Mouse (Mus musculus) MEL (cell line): ENCODE measurements around the gene Fzd7. TPM values are rescaled to one million over a fixed set of nuclear protein-coding genes. Genes with fewer than 3 reads are reported as not detected.

Source experiments
- DNase-seq: peaks from one replicate; pipeline ENCODE4 v3.0.0; 2011; ENCODE audit warnings: low read depth, low spot score
- H3K27ac ChIP-seq: 2 replicates; pipeline ENCODE4 v1.5.1; 2012; ENCODE audit warnings: low read depth, mild to moderate bottlenecking, control low read depth, low read length, moderate library complexity; ENCODE audit not compliant: control insufficient read depth
- H3K27me3 ChIP-seq, 2 experiments: fragments of 150-350 bp in 1 of 2; sonication (generic) in 1 of 2; 2 replicates each; pipeline ENCODE4 v1.6.1; 2012; ENCODE audit warnings: low read length in 2 of 2, mild to moderate bottlenecking in 2 of 2, improper control_type of control experiment in 1 of 2, moderate library complexity in 1 of 2; ENCODE audit not compliant: insufficient read depth in 2 of 2, control insufficient read depth in 1 of 2
- H3K36me3 ChIP-seq, 2 experiments: 2 replicates each; pipeline ENCODE4 v1.6.1; 2012 to 2014; ENCODE audit warnings: low read length in 2 of 2, improper control_type of control experiment in 1 of 2, inconsistent platforms in 1 of 2, mild to moderate bottlenecking in 1 of 2; ENCODE audit not compliant: insufficient read depth in 2 of 2, control insufficient read depth in 1 of 2
- H3K4me1 ChIP-seq, 2 experiments: fragments of 150-350 bp in 1 of 2; sonication (generic) in 1 of 2; 2 replicates each; pipeline ENCODE4 v1.6.1; 2012; ENCODE audit warnings: low read length in 2 of 2, improper control_type of control experiment in 1 of 2, mild to moderate bottlenecking in 1 of 2; ENCODE audit not compliant: insufficient read depth in 2 of 2, control insufficient read depth in 1 of 2
- H3K4me3 ChIP-seq, 2 experiments: fragments of 150-350 bp in 1 of 2; sonication (generic) in 1 of 2; 2 replicates each; pipeline ENCODE4 v1.5.1; 2012; ENCODE audit warnings: low read depth in 2 of 2, low read length in 2 of 2, mild to moderate bottlenecking in 2 of 2, moderate library complexity in 2 of 2, control low read depth in 1 of 2, improper control_type of control experiment in 1 of 2; ENCODE audit not compliant: control insufficient read depth in 1 of 2, insufficient read depth in 1 of 2
- H3K79me2 ChIP-seq: 2 replicates; pipeline ENCODE4 v1.6.1; 2012; ENCODE audit warnings: mild to moderate bottlenecking, low read length, moderate library complexity; ENCODE audit not compliant: control insufficient read depth, poor library complexity, insufficient read depth
- H3K9ac ChIP-seq: 2 replicates; pipeline ENCODE4 v1.6.1; 2012; ENCODE audit warnings: low read depth, mild to moderate bottlenecking, control low read depth, low read length, moderate library complexity; ENCODE audit not compliant: control insufficient read depth, poor library complexity, severe bottlenecking
- H3K9me3 ChIP-seq: fragments of 150-350 bp; sonication (generic); replicated peaks from 2 replicates; pipeline ENCODE4 v1.6.1; 2012; ENCODE audit warnings: mild to moderate bottlenecking, low read length, improper control_type of control experiment, moderate library complexity; ENCODE audit not compliant: insufficient read depth
- CHD1 ChIP-seq: IDR thresholded peaks from 2 replicates; pipeline ENCODE4 v1.6.1; 2012; ENCODE audit warnings: low read depth, mild to moderate bottlenecking, inconsistent platforms, low read length, improper control_type of control experiment
- CTCF ChIP-seq, 3 experiments: IDR thresholded peaks in 2 of 3; conservative IDR thresholded peaks in 1 of 3; 2 replicates each; pipeline ENCODE4 v1.5.1; 2011 to 2012; ENCODE audit warnings: low read length in 3 of 3, low read depth in 2 of 3, mild to moderate bottlenecking in 2 of 3, improper control_type of control experiment in 1 of 3, inconsistent platforms in 1 of 3, mixed read lengths in 1 of 3, moderate library complexity in 1 of 3; ENCODE audit not compliant: control insufficient read depth in 1 of 3, insufficient read depth in 1 of 3, poor library complexity in 1 of 3, severe bottlenecking in 1 of 3
- ELF1 ChIP-seq: IDR thresholded peaks from 2 replicates; pipeline ENCODE4 v1.6.1; 2014; ENCODE audit warnings: low read depth, mild to moderate bottlenecking, inconsistent platforms, low read length, improper control_type of control experiment, moderate library complexity
- ETS1 ChIP-seq: IDR thresholded peaks from 2 replicates; pipeline ENCODE4 v1.6.1; 2012; ENCODE audit warnings: low read depth, mild to moderate bottlenecking, inconsistent platforms, low read length, improper control_type of control experiment, moderate library complexity
- GABPA ChIP-seq: IDR thresholded peaks from 2 replicates; pipeline ENCODE4 v1.6.1; 2012; ENCODE audit warnings: low read depth, mild to moderate bottlenecking, inconsistent platforms, low read length, improper control_type of control experiment, moderate library complexity
- HCFC1 ChIP-seq: IDR thresholded peaks from 2 replicates; pipeline ENCODE4 v1.6.1; 2012; ENCODE audit warnings: low read depth, mild to moderate bottlenecking, inconsistent platforms, low read length, improper control_type of control experiment, moderate library complexity
- JUND ChIP-seq: IDR thresholded peaks from 2 replicates; pipeline ENCODE4 v1.6.1; 2011; ENCODE audit warnings: low read depth, mild to moderate bottlenecking, improper control_type of control experiment, low read length
- KAT2A ChIP-seq: conservative IDR thresholded peaks from 2 replicates; pipeline ENCODE4 v1.6.1; 2012; ENCODE audit warnings: low read depth, low read length, improper control_type of control experiment, inconsistent platforms
- MAFK ChIP-seq: IDR thresholded peaks from 2 replicates; pipeline ENCODE4 v1.6.1; 2011; ENCODE audit warnings: low read depth, mild to moderate bottlenecking, low read length, improper control_type of control experiment, borderline replicate concordance
- MAX ChIP-seq: IDR thresholded peaks from 2 replicates; pipeline ENCODE4 v1.6.1; 2011; ENCODE audit warnings: low read length, improper control_type of control experiment
- MAZ ChIP-seq: IDR thresholded peaks from 2 replicates; pipeline ENCODE4 v1.6.1; 2012; ENCODE audit warnings: low read depth, mild to moderate bottlenecking, inconsistent platforms, low read length, improper control_type of control experiment
- MXI1 ChIP-seq: IDR thresholded peaks from 2 replicates; pipeline ENCODE4 v1.6.1; 2011; ENCODE audit warnings: mild to moderate bottlenecking, low read depth, low read length, improper control_type of control experiment
- NELFE ChIP-seq: IDR thresholded peaks from 2 replicates; pipeline ENCODE4 v1.6.1; 2011; ENCODE audit warnings: low read depth, low read length, improper control_type of control experiment
- POLR2A ChIP-seq, 2 experiments: IDR thresholded peaks; 2 replicates each; pipeline ENCODE4 v1.6.1; 2011 to 2012; ENCODE audit warnings: low read length in 2 of 2, mild to moderate bottlenecking in 2 of 2, control low read depth in 1 of 2, improper control_type of control experiment in 1 of 2, low read depth in 1 of 2, moderate library complexity in 1 of 2; ENCODE audit not compliant: control insufficient read depth in 1 of 2, insufficient read depth in 1 of 2, poor library complexity in 1 of 2
- POLR2AphosphoS2 ChIP-seq: IDR thresholded peaks from 2 replicates; pipeline ENCODE4 v1.6.1; 2011; ENCODE audit warnings: low read length, improper control_type of control experiment
- POLR2AphosphoS5 ChIP-seq: IDR thresholded peaks from 2 replicates; pipeline ENCODE4 v1.6.1; 2012; ENCODE audit warnings: low read depth, borderline replicate concordance, mild to moderate bottlenecking, inconsistent platforms, low read length, moderate library complexity, mixed read lengths
- SIN3A ChIP-seq: IDR thresholded peaks from 2 replicates; pipeline ENCODE4 v1.6.1; 2012; ENCODE audit warnings: low read length, improper control_type of control experiment, inconsistent platforms
- TBP ChIP-seq: IDR thresholded peaks from 2 replicates; pipeline ENCODE4 v1.8.0; 2011; ENCODE audit warnings: low read depth, low read length, improper control_type of control experiment
- ZNF384 ChIP-seq: IDR thresholded peaks from 2 replicates; pipeline ENCODE4 v1.6.1; 2012; ENCODE audit warnings: low read depth, mild to moderate bottlenecking, inconsistent platforms, low read length, improper control_type of control experiment
- polyA plus RNA-seq, 2 experiments: library from polyadenylated mRNA; stranded (reverse) in 1 of 2; unstranded in 1 of 2; fragments of >175 nt in 1 of 2; fragments of >200 nt in 1 of 2; gene quantifications; 2 replicates each; pipeline versions ENCODE4 v1.2.1 to v1.2.4; 2012; ENCODE audit warnings: low replicate concordance in 2 of 2, low read depth in 1 of 2; ENCODE audit not compliant: insufficient read length in 2 of 2, insufficient read depth in 1 of 2, missing spikeins in 1 of 2
- total RNA-seq: library from RNA; depleted of rRNA; stranded (reverse); fragments of 300-350 nt; gene quantifications from 2 replicates; pipeline ENCODE4 v1.2.3, GENCODE M21; 2012

Gene Fzd7
- total and polyA plus RNA-seq, 3 experiments, result 18.5 to 24.7 TPM; not detected in 1

DNA sequence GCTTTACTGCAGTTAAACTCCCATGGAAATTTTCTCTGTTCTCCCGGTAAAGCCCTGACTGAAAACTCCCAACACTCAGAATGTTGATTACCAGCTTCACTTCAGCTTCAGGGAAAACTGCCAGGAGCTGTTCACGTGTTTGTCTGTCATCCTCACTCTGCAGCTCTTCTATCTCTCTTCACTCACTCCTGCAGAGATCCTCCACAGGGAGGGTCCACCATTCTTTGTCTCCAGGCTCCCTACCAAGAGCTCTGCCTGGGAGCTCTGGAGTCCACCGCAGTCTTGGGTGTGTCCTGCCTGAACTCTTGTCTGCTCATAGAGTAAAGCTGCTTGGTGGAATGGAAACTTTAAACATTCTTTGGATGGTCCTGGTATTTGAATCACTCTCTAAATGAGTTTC lies 25.4 kb upstream of the Fzd7 start:
- H3K36me3 ChIP-seq, result no peaks in the 10 kb centered on the region
- H3K9ac ChIP-seq, result no peak overlapping the region
- H3K27me3 ChIP-seq, result peaks cover 11 to 14% of the 10 kb centered on the region in 2 experiments
- H3K9me3 ChIP-seq, result no peaks in the 10 kb centered on the region
- no peaks in the 10 kb centered on the region; a peak in 1 of 4 replicates for H3K4me1 ChIP-seq
- H3K27ac ChIP-seq, result no peak overlapping the region
- H3K4me3 ChIP-seq, result no peak overlapping the region
- no peak for TF ChIP-seq HCFC1
- TF ChIP-seq CHD1, result no peak
- no peak for TF ChIP-seq POLR2A (IDR thresholded peaks at IDR 0.05; ENCODE audit: control insufficient read depth in 1 of 2, insufficient read depth in 1 of 2, low read depth in 1 of 2, low read length in 2 of 2, poor library complexity in 1 of 2)
- TF ChIP-seq NELFE, result no peak
- TF ChIP-seq MAX, result no peak
- no peak for TF ChIP-seq TBP
- no peak for TF ChIP-seq ELF1
- TF ChIP-seq ETS1, result no peak
- no peak for TF ChIP-seq CTCF (IDR thresholded peaks at IDR 0.05 in 2 of 3, conservative IDR thresholded peaks at IDR 0.05 in 1 of 3; ENCODE audit: control insufficient read depth in 1 of 3, insufficient read depth in 1 of 3, low read depth in 2 of 3, low read length in 3 of 3, poor library complexity in 1 of 3, severe bottlenecking in 1 of 3)
- no peak for TF ChIP-seq JUND
- no peak for TF ChIP-seq POLR2AphosphoS5
- no peak for TF ChIP-seq MXI1
- TF ChIP-seq GABPA, result no peak
- TF ChIP-seq MAFK, result no peak
- no peaks in the 10 kb centered on the region for H3K79me2 ChIP-seq
- no peak for DNase-seq

DNA sequence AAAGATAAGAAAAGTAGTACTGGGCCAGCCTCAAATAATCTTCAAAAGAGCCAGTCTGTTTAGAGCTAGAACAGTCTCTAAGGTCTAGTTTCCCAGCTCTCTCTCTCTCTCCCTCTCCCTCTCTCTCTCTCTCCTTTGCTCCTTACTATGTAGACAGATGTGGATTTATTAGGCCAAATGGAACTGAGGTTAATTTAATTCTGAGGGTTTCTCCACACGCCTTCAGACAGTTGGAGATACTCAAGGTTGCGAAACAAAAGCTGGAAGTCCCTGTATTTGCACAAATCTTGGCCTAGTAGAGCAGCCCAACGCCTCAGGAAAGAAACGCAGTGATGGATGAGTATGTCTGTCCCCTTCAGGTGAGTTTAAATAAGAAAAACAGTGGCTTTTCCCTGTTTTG lies 24.4 kb upstream of the Fzd7 start:
- TF ChIP-seq SIN3A (no peak), ZNF384 (no peak), KAT2A (no peak), CHD1 (no peak), POLR2AphosphoS2 (no peak), MAZ (no peak), ETS1 (no peak)
- Histone ChIP-seq H3K4me1 (no peaks in the 10 kb centered on the region; a peak in 1 of 4 replicates), H3K4me3 (no peak overlapping the region), H3K27me3 (peaks cover 11 to 18% of the 10 kb centered on the region in 2 experiments), H3K27ac (no peak overlapping the region), H3K9me3 (no peaks in the 10 kb centered on the region), H3K36me3 (no peaks in the 10 kb centered on the region), H3K79me2 (no peaks in the 10 kb centered on the region), H3K9ac (no peak overlapping the region)
- no peak for DNase-seq
